Mouse (Mus musculus): ENCODE results near the gene Loxl4. TPM values are rescaled to one million over a fixed set of nuclear protein-coding genes. Genes with fewer than 3 reads are reported as not detected.

Loxl4 gene
- total RNA-seq, 2 experiments from 2014 or later, result not detected

GRCm38 (mm10) chr19:42575317-42575716 is 37.3 kb downstream of the Loxl4 start:
- ATAC-seq (replicated peaks; ENCODE audit: low FRiP score, poor library complexity, severe bottlenecking), result no peak

DNA sequence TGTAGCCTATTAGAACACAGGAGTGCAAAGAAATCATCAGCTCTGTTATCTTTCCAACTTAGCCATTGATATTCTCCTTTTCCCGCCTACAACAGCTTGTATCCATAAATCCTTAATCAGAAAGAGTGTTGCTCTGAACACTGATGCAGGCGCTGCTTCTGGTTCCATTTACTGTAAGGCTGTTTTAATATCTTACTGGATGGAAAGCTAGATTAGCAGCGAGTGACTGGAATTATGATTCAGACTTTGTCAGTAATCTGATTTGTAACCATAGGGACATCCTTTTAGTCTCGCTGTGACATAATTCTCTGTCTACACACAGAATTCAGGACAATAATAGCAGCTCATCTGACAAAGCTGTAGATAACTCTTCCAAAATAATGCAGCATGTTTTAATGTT is 41.3 kb downstream of the Loxl4 start:
- ATAC-seq (replicated peaks; ENCODE audit: low FRiP score, poor library complexity, severe bottlenecking), result no peak

DNA sequence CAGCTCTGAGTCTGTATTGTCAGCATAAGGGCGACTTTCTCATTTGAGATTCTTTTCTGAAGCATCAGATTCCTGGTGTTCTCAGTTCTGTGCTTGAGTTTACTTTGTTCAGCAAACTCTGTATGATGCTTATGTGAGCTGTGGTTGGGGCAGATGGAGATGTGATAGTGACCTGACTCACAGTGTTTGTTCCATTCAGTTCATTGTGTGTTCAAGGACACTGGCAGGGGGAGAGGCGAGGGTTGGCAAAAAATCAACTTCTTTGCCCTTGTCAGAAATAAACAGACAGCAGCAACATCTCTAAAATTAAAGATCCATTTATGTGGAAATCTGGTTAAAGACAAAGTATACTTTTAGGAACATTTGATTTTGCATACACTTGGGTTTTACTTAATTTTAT is 43.5 kb downstream of the Loxl4 start:
- ATAC-seq (replicated peaks; ENCODE audit: low FRiP score, poor library complexity, severe bottlenecking), result no peak

DNA sequence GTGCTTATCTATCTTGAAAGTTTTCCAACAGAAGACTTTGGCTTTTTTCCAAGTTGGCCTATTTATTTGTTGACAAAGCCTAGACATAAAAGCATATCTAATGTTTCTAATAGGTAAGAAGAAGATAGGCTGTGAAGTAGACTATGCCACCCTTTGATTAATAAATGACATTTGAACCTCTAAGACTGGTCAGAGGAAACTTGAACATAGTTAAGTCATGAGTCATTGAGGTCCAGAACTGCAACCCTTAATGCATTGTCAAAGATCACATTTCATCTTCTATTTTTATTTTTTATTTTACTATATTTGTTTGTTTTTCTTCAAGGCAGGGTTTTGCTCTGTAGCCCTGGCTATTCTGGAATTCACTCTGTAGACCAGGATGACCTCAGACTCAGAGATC is 45.6 kb downstream of the Loxl4 start:
- no peak for ATAC-seq (replicated peaks; ENCODE audit: low FRiP score, poor library complexity, severe bottlenecking)

- no peak for ATAC-seq (replicated peaks; ENCODE audit: low FRiP score, poor library complexity, severe bottlenecking)
These were observed 46.2 kb downstream of the Loxl4 start for GRCm38 (mm10) chr19:42566283-42567019.

- ATAC-seq (replicated peaks; ENCODE audit: low FRiP score, poor library complexity, severe bottlenecking), result no peak
These were observed 48.8 kb downstream of the Loxl4 start for GRCm38 (mm10) chr19:42563726-42564270.

GRCm38 (mm10) chr19:42562981-42563380 is 49.6 kb downstream of the Loxl4 start:
- ATAC-seq (replicated peaks; ENCODE audit: low FRiP score, poor library complexity, severe bottlenecking), result no peak

- no peak for ATAC-seq (replicated peaks; ENCODE audit: low FRiP score, poor library complexity, severe bottlenecking)
These were observed 50.6 kb downstream of the Loxl4 start for GRCm38 (mm10) chr19:42561991-42562390.

DNA sequence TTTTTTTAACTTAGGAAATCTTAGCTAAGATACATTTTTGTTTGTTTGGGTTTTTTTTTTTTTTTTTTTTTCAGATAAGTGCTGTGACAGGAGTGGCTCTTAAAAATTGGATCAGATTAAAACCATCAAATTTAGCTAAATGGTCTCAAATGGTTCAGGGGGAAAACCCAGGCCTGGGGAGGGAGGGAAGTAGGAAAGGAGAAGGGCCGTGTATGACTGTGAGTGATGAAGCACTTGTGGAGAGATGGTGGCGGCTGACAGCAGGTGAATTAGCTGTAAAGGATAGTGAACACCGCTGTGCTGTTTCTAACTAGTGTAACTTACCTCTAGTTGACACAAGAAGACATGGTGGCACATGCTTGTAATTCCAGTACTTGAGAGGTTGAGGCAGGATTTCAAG is 53.9 kb downstream of the Loxl4 start:
- no peak for ATAC-seq (replicated peaks; ENCODE audit: low FRiP score, poor library complexity, severe bottlenecking)

Other genes starting within 250 kb of the Loxl4 start
- gene Crtac1, start 181.0 kb downstream of the Loxl4 start, total RNA-seq (2015; ENCODE audit: low replicate concordance), result not detected in 2 replicates
- gene Crtac1, start 181.0 kb downstream of the Loxl4 start, total RNA-seq (2017; ENCODE audit: low replicate concordance), result not detected in 2 replicates
- 13.1 and 26.8 TPM in 2 replicates for gene R3hcc1l, start 94.1 kb downstream of the Loxl4 start, total RNA-seq (2015; ENCODE audit: low replicate concordance)
- 18.5 and 28.4 TPM in 2 replicates for gene R3hcc1l, start 94.1 kb downstream of the Loxl4 start, total RNA-seq (2017; ENCODE audit: low replicate concordance)
- gene Pyroxd2, start 140.0 kb upstream of the Loxl4 start, total RNA-seq (2015; ENCODE audit: low replicate concordance), result 1.9 TPM in 1 of 2 replicates, not detected in the other
- gene Pyroxd2, start 140.0 kb upstream of the Loxl4 start, total RNA-seq (2017; ENCODE audit: low replicate concordance), result 0.17 and 1.5 TPM in 2 replicates
- gene Hps1, start 167.2 kb upstream of the Loxl4 start, total RNA-seq (2015; ENCODE audit: low replicate concordance), result 1.2 and 4.8 TPM in 2 replicates
- gene Hps1, start 167.2 kb upstream of the Loxl4 start, total RNA-seq (2017; ENCODE audit: low replicate concordance), result 2.8 and 19.8 TPM in 2 replicates